Mouse (Mus musculus): Measurements from ENCODE around the gene Eif4e3. TPM values are rescaled to one million over a fixed set of nuclear protein-coding genes. Genes with fewer than 3 reads are reported as not detected.

Gene Eif4e3
- polyA plus RNA-seq, 1 experiment, result 16.6 TPM

DNA sequence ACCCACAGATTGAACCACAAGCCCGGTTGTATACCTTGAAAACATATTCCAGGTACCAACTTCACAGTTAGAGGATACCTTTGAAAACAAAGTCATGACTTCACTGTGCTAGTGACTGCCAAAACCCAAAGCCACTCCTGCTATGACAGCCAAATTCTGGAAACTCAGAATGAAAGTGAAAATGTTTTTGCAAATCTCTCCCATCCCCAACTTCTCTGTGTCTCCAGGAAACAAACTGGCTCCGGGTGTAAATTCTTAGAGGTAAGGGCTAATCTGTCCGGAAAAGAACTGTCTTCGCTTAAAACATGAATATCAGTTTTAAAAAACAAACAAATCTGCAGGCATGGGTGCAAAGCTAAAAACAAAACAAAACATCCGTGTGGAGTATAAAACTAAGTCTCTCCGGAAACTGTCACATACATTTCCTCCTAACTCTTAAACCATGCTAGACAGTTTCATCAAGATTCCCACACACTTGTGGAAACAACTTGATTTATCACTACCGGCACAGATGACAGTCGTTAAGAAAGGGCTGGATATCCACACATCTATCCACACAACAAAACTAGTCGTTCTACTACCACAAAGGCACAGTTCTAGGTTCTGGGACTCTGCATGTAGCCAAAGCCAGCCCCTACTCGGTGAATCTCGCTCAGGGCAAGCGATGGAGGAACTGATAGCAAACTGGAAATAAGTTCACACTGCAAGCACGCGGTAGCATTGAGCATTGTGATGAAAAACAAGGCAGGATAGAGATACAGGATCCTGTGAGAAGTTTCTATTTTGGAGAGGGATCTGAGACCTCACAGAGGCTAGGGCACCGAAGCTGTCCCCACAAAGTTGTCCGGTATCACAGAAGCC, 884 bp downstream of the Eif4e3 start:
- no peak for DNase-seq (ENCODE audit: low read depth)

DNA sequence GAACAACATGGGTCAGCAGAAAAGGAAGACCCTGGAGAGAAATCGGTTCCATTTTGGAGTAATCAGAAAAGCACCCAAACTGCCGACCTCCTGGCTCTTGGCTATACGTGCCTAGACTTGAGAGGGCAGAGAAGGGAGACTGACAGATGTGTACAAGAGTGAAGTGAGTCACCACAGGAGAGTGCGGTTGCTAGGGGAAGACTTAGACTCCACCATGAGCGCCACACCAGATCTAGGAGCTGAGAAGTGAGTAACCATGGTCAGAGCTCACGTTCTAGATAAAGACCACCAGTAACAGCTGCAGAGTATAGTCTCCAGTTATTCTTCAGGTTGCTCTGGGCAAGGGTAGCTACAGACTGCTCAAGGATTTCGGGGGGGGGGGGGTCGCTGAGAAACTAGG, 3.3 kb downstream of the Eif4e3 start:
- DNase-seq (ENCODE audit: low read depth), result no peak

DNA sequence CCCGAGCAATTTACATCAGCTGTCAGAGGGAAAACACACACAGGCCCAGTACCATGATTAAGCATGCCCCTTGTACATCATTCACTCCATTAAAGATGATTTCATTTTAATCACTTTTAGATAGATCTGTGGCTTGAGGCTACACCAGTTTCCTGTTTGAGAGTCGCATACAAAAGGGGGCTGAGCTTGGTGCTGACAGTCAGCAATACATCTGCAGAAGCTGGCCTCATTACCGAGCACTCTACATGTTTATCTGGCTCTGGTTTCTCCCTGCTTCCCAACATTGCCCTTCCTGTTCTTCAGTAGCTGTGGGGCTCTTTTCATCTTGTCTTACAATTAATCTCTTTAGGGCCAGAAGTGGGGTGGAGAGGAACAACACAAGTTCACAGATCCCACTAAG, 6.1 kb downstream of the Eif4e3 start:
- no peak for DNase-seq (ENCODE audit: low read depth)

DNA sequence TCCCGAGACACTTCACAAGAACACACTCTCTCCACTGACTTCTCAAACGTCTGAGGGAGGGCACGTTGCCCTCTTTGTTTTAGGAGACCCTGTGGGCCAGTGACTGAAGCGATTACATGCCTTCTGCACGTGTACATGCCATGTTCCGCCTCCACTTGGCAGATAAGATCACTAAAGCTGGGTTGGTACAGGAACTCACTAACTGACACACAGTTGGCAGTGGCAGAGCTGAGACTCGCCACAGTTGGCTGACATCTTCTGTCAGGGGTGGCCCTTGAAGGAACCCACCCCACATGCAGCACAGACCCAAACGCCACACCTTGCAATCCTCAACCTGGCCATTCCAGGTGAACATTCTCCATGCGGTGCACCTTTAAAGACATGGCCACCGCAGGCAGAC, 8.0 kb downstream of the Eif4e3 start:
- no peak for DNase-seq (ENCODE audit: low read depth)

DNA sequence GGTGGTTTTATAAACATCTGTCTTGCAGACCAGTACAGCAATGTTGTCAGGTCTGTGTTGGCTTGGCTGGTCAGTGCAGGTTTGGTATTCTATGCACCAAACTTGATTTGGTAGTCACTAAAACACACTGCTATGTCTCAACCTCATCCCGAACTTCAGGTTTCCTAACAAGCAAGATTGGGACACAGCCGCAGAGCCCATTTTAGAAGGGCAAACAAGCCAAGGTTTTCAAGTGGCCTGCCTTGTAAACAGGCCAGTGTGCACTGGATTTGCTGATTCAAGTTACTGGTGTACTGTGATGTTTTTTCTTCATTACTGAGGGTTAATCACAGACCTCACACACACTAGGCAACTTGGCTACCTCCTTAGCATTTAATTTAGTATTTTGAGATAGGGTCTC, 10.5 kb downstream of the Eif4e3 start:
- DNase-seq (ENCODE audit: low read depth), result no peak

DNA sequence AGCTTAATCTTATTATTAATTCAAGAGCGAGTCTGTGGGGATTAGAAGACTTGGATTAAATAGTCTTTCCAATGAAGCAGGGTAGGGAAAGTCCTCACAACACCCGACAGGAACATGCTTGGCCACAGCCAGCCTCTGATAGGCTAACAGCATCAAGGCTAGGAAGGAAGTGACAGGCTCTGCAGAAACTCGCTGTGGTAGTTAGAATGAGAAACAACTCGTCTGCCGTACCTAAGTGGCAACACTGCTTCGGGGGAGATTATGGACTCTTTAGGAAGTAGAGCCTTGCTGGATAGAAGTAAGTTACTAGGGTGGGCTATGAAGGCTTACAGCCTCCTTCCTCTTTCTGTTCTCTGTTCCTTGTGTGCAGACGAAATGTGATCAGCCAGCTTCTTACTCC, 11.1 kb downstream of the Eif4e3 start:
- no peak for DNase-seq (ENCODE audit: low read depth)

GRCm38 (mm10) chr6:99654343-99654742, 12.2 kb downstream of the Eif4e3 start:
- DNase-seq (ENCODE audit: low read depth), result no peak

DNA sequence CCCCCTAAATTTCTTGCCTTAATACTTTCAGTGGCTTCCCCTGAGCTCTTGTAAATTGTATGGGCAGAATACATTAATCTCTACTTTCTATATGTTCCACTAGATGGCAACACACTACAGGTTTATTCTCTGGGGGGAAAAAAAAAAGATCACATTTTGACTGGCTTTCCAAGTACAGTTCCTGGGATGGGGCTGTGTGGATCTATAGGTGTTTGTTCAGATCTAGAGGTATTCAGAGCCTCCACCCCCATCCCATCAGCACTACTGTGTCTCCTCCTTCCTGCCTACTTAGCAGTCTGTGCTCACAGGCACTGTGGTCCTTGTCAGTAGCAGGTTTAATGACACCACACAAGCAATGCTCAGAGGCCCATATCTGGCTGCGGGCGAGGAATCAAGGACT, 14.2 kb downstream of the Eif4e3 start:
- DNase-seq (ENCODE audit: low read depth), result no peak

DNA sequence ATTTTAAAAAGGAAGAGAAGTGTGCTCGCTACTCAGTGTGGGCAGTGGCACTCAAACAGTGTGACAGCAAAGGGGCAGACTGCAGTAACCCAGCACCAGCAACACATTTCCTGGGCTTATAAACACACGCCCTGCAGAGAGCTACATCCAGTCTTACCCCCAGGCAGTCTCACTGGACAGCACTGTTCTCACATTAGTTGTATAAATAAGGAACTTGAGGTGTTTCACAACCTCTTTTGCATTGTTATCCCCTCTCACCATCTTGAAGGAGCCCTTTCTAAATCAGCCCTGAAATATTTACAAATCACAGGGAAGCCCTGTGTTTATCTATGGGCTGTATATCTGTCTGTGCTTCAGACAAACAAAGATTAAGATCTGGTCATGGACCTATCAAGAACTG, 17.3 kb downstream of the Eif4e3 start:
- DNase-seq (ENCODE audit: low read depth), result no peak

- no peak for DNase-seq (ENCODE audit: low read depth)
Measured at GRCm38 (mm10) chr6:99646344-99646743, 20.2 kb downstream of the Eif4e3 start.

- no peak for DNase-seq (ENCODE audit: low read depth)
Measured at GRCm38 (mm10) chr6:99644876-99645275, 21.7 kb downstream of the Eif4e3 start.

DNA sequence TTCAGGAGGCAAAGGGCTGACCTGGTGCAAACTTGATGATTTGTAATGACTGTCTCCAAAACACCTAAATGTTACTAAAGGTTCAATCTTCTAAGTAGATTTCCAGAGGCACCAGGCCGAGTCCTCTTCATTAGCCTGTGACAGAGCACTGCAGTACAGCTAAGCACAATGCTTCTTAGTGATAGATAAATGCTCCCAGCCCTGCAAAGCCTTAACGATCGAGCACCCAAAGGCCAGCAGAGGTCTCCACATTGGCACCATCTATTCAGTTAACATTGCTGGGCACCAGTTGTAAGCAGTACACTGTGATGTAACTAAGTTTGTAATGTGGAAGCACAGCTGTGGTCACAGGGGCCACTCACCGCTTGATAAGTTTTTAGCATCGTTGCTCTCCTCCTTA, 22.2 kb downstream of the Eif4e3 start:
- DNase-seq (ENCODE audit: low read depth), result no peak

- DNase-seq (ENCODE audit: low read depth), result no peak
Measured at GRCm38 (mm10) chr6:99643439-99644199, 23.0 kb downstream of the Eif4e3 start.

DNA sequence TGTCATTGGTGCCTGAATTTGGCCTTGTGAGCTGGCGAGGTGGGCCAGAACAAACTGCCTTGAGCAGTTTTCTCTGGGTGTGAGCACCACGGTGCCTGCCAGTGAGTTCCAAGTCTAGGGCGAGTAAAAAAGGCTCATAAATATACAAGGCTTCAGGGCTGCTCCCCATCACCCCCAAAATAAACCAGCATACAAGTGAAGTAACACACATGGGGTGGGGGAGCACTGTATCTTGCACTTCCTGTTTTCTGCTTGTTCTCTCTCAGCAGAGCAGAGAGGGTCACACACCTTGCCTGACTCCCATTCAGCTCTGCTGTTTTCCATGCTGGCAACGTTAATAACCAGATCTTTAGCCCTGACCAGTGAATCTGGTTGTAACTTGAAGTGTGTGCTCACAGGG, 29.1 kb downstream of the Eif4e3 start:
- DNase-seq (ENCODE audit: low read depth), result no peak

GRCm38 (mm10) chr6:99636801-99637200, 29.8 kb downstream of the Eif4e3 start:
- DNase-seq (ENCODE audit: low read depth), result no peak

- no peak for DNase-seq (ENCODE audit: low read depth)
Measured at GRCm38 (mm10) chr6:99636121-99636520, 30.4 kb downstream of the Eif4e3 start.

DNA sequence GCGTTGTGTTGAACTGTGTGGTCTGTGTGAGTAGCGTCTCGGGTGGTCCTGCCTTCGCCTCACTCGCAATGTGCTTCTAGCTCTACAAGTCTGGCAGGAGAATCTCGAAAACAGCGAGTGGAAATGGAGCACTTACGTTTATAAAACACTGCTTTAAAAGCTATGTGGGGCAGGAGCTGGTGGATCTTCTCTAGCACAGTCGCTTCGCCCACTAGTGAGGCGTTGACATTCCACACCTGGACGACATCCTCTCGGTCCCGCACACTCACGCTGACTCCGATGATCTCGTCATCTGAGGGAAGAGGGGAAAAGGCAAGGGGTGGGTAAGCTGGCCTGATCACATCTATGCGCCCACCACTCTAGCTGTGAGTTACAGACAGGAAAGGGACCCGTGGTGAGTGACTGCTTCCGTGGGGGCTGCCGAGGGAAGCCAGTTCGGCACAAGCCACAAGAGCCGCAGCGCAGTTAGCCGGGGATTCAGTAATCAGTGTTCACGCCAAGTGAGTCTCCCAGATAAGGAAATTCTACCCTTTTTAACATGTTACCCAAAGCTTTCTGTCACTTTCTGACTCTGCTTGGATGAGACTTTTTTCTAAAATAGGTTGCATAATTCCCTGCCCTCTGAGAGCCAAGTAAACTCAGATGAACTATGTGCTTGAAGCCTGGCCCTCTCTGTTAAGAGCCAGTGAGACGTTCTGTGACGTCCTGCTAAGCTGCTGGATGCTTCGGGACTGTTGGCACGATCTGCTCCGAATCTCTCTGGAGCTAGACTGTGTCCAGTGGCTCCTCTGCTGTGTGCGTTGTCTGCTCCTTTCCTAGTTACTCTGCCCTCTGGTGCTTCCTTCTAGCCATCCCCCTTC, 34.2 kb downstream of the Eif4e3 start:
- DNase-seq (ENCODE audit: low read depth), result no peak

DNA sequence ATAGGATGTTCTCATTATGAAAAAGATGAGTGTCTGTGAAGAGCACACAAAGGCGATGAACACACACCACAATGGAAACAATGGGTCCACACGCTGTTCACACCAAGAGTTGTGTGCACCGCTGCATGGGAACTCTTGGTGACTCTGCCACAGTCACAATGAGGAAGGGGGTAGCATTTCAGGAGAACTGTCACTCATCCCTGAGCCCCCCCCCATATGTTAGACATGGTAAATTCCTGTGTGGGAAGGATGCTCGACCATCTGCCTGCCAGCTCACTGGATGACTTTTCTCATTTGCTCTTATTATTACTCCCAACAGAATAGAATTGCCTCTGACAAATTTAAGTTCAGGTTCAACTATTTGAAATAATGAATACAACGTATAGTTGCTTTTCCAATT, 34.9 kb downstream of the Eif4e3 start:
- no peak for DNase-seq (ENCODE audit: low read depth)

GRCm38 (mm10) chr6:99629726-99630458, 36.7 kb downstream of the Eif4e3 start:
- DNase-seq (ENCODE audit: low read depth), result no peak

DNA sequence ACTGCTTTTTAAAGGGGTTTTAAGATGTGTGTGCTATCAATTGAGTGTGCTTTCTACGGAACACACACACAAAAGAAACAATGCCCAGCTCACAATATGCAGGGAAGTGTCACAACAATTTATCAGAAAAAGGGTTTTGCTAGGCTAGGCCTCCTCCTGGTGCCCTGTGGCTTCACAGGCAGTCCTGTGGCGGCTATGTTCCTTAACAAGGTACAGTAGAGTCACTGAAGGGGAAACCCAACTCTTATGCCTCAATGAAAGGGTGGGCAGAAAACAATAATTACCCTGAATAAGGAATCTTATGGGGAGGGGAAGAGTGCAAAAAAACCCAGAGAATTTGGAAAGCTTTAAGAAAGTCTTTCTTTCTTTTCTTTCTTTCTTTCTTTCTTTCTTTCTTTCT, 40.2 kb downstream of the Eif4e3 start:
- DNase-seq (ENCODE audit: low read depth), result no peak

- no peak for DNase-seq (ENCODE audit: low read depth)
Measured at GRCm38 (mm10) chr6:99625803-99626202, 40.8 kb downstream of the Eif4e3 start.

DNA sequence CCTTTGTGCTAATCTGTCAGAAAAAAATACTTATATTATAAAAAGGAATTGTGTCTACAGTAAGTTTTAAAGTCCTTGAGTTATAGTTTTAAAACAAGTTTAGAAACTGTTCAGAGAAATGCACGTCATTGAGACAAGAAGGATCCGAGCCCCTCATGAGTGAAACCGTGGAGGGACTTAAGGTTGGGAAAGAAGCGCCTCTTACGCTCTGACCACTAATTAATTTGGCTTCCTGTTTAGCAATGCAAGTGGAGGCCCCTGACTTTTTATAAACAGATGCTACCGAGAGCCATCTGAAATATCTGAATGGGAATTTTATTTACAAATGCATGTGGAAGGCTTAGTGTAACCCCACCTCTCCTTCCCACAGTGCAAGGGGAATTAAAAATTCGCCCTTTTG, 41.3 kb downstream of the Eif4e3 start:
- DNase-seq (ENCODE audit: low read depth), result no peak

Measured in gonadal fat pad, adult 2 months (tissue).